Comparison of ENCODE assay signal across 8 mouse cellular contexts in genomic region chr1:79450343-79451021, GRCm38 (mm10). TPM values are rescaled to one million over a fixed set of nuclear protein-coding genes. Genes with fewer than 3 reads are reported as not detected.
DNase-seq lines count a peak whose midpoint lies in the region; ATAC-seq and TF ChIP-seq lines count a peak whose summit lies in the region.
"Had no signal": no experiment of that assay in that cellular context is flagged by ENCODE, and none has a peak within 500 bp of the region (broad histone marks: within the 10 kb centered on the region; RNA-seq: fewer than 3 reads in every experiment).

No protein-coding gene starts in this region.

- H3K4me1 ChIP-seq in liver, embryonic 11.5 days (replicated peaks; ENCODE audit: control insufficient read depth, insufficient read depth, low read length) = no peaks in the 10 kb centered on the region
- H3K4me1 ChIP-seq in liver, postnatal 0 days (ENCODE audit: insufficient read depth) = no peaks in the 10 kb centered on the region
- peaks cover 38% of the 10 kb centered on the region for H3K4me1 ChIP-seq in forebrain, embryonic 13.5 days
- H3K4me1 ChIP-seq in liver, embryonic 12.5 days = no peaks in the 10 kb centered on the region

- intact Hi-C loops in left cerebral cortex, postnatal 25 days (cut with DNase I) = no loop called here

- TF ChIP-seq EP300 in liver, postnatal 0 days (IDR thresholded peaks at IDR 0.05; ENCODE audit: low read depth) = no peak

- 0 out of 2 replicates have a peak overlapping the region, but pooled peaks have one; percentile 3 for H3K4me2 ChIP-seq in liver, embryonic 11.5 days
- no peak overlapping the region for H3K4me2 ChIP-seq in liver, postnatal 0 days (ENCODE audit: low read depth, low read length)
- H3K4me2 ChIP-seq in forebrain, embryonic 13.5 days = peak overlapping the region; percentile 71
- H3K4me2 ChIP-seq in liver, embryonic 12.5 days = no peak overlapping the region

- no peak overlapping the region for H3K27ac ChIP-seq in liver, embryonic 11.5 days (ENCODE audit: low read depth, low read length)
- H3K27ac ChIP-seq in liver, postnatal 0 days (ENCODE audit: low read depth) = no peak overlapping the region
- peak overlapping the region; percentile 54 for H3K27ac ChIP-seq in forebrain, embryonic 13.5 days
- H3K27ac ChIP-seq in liver, embryonic 12.5 days = no peak overlapping the region

- no peak for DNase-seq in liver, embryonic 11.5 days (ENCODE audit: low spot score)
- no peak for DNase-seq in liver, postnatal 0 days
- peak; percentile 50 to 67 for DNase-seq in left cerebral cortex, postnatal 25 days (ENCODE audit: low spot score in 2 of 2)
- peak; percentile 52 to 67 for DNase-seq in right cerebral cortex, adult 2 months (ENCODE audit: low spot score in 2 of 2)
- DNase-seq in kidney, postnatal 25 days = no peak

- no peak overlapping the region for H3K4me3 ChIP-seq in liver, embryonic 11.5 days (ENCODE audit: low read depth, low read length)
- H3K4me3 ChIP-seq in liver, postnatal 0 days (ENCODE audit: low read depth, low read length) = no peak overlapping the region
- H3K4me3 ChIP-seq in forebrain, embryonic 13.5 days = peak overlapping the region; percentile 39
- no peak overlapping the region for H3K4me3 ChIP-seq in liver, embryonic 12.5 days

- no peaks in the 10 kb centered on the region for H3K36me3 ChIP-seq in liver, embryonic 11.5 days (ENCODE audit: control insufficient read depth, insufficient read depth, low read length)
- H3K36me3 ChIP-seq in liver, postnatal 0 days (replicated peaks; ENCODE audit: insufficient read depth, low read length) = no peaks in the 10 kb centered on the region
- no peaks in the 10 kb centered on the region for H3K36me3 ChIP-seq in forebrain, embryonic 13.5 days (ENCODE audit: poor library complexity, severe bottlenecking)
- H3K36me3 ChIP-seq in liver, embryonic 12.5 days = no peaks in the 10 kb centered on the region

- no peaks in the 10 kb centered on the region for H3K27me3 ChIP-seq in liver, embryonic 11.5 days (replicated peaks; ENCODE audit: control insufficient read depth, insufficient read depth, low read length)
- no peaks in the 10 kb centered on the region for H3K27me3 ChIP-seq in liver, postnatal 0 days (ENCODE audit: insufficient read depth, low read length)
- no peaks in the 10 kb centered on the region for H3K27me3 ChIP-seq in forebrain, embryonic 13.5 days
- H3K27me3 ChIP-seq in liver, embryonic 12.5 days (replicated peaks) = no peaks in the 10 kb centered on the region

- no peak overlapping the region for H3K9ac ChIP-seq in liver, embryonic 11.5 days (ENCODE audit: low read depth, low read length)
- H3K9ac ChIP-seq in liver, postnatal 0 days (replicated peaks) = no peak overlapping the region
- H3K9ac ChIP-seq in forebrain, embryonic 13.5 days = peak overlapping the region; percentile 61
- no peak overlapping the region for H3K9ac ChIP-seq in liver, embryonic 12.5 days

- no peak for TF ChIP-seq CTCF in liver, postnatal 0 days (IDR thresholded peaks at IDR 0.05; ENCODE audit: low read depth)

- 28% methylated on average over 20 of the region's 20 CpGs for WGBS in liver, embryonic 11.5 days
- 36% methylated on average over 20 of the region's 20 CpGs for WGBS in liver, postnatal 0 days (ENCODE audit: insufficient replicate concordance)
- 4% methylated on average over 20 of the region's 20 CpGs for WGBS in forebrain, embryonic 13.5 days
- WGBS in liver, embryonic 12.5 days (ENCODE audit: insufficient replicate concordance) = 25% methylated on average over 20 of the region's 20 CpGs

- ATAC-seq in liver, embryonic 11.5 days (replicated peaks; ENCODE audit: low FRiP score) = no peak
- ATAC-seq in liver, postnatal 0 days = no peak
- ATAC-seq in forebrain, embryonic 13.5 days = peak; percentile 82
- ATAC-seq in liver, embryonic 12.5 days = no peak

- H3K9me3 ChIP-seq in liver, embryonic 11.5 days (ENCODE audit: control insufficient read depth, low read length) = no peaks in the 10 kb centered on the region
- H3K9me3 ChIP-seq in liver, postnatal 0 days (ENCODE audit: low read length) = no peaks in the 10 kb centered on the region
- no peaks in the 10 kb centered on the region for H3K9me3 ChIP-seq in forebrain, embryonic 13.5 days (replicated peaks)
- no peaks in the 10 kb centered on the region for H3K9me3 ChIP-seq in liver, embryonic 12.5 days (replicated peaks)

RNA-seq across cellular contexts. Expression of gene Scg2, which starts 10.6 kb away (rescaled TPM):
- polyA plus RNA-seq in liver, embryonic 11.5 days (2014; fragmentation: Nextera tagmentation; extraction: Ambion mirVana) = 0.21 and 0.22 TPM in 2 replicates
- polyA plus RNA-seq in liver, postnatal 0 days (2015; fragmentation: Nextera tagmentation; extraction: Ambion mirVana) = 0.05 and 0.07 TPM in 2 replicates
- polyA plus RNA-seq in forebrain, embryonic 13.5 days (2015; fragmentation: Nextera tagmentation; extraction: Ambion mirVana) = 21.5 and 30.0 TPM in 2 replicates
- total RNA-seq in left cerebral cortex, postnatal 25 days (2021) = 100 to 1,000 TPM; 227 to 242 TPM
- not detected in 2 replicates for polyA plus RNA-seq in liver, embryonic 12.5 days (2016; fragmentation: Nextera tagmentation; extraction: Ambion mirVana)
- polyA plus RNA-seq: spleen, adult 2 months had no signal

Comparison
In these comparisons a context has a peak if more than half of its experiments do, and no peak if none do; other contexts are left out.
1. H3K4me2 ChIP-seq: peak in liver, embryonic 11.5 days (single experiment) and forebrain, embryonic 13.5 days (single experiment); none in liver, postnatal 0 days (single experiment) and liver, embryonic 12.5 days (single experiment).
2. DNase-seq: peak in left cerebral cortex, postnatal 25 days (2 of 2) and right cerebral cortex, adult 2 months (2 of 2); none in liver, embryonic 11.5 days (single experiment), liver, postnatal 0 days (single experiment) and kidney, postnatal 25 days (0 of 2).
3. RNA of gene Scg2, which starts 10.6 kb away (polyA plus RNA-seq): 21.5 to 30.0 TPM in forebrain, embryonic 13.5 days; 0.21 to 0.22 TPM in liver, embryonic 11.5 days, 0.05 to 0.07 TPM in liver, postnatal 0 days and not detected in liver, embryonic 12.5 days; every median in the first group is over 10 times any median in the second.